Mouse (Mus musculus) thymus, postnatal 10 days (tissue): ENCODE measurements at regions not wholly inside any gene's neighbourhood (a gene's known extent, or its start where the extent isn't known, plus 50 kb on each side); places are given as distances from the start of the nearest gene placed in this dataset.

ENCODE experiments used
- DNase-seq, 2 experiments: peaks; one replicate each; pipeline ENCODE4 v3.0.0; 2021; ENCODE audit warnings: low spot score in 2 of 2

- no peak for DNase-seq
Measured at GRCm38 (mm10) chr4:30776816-30777442, 1187.0 kb upstream of the Map3k7 start.

DNA sequence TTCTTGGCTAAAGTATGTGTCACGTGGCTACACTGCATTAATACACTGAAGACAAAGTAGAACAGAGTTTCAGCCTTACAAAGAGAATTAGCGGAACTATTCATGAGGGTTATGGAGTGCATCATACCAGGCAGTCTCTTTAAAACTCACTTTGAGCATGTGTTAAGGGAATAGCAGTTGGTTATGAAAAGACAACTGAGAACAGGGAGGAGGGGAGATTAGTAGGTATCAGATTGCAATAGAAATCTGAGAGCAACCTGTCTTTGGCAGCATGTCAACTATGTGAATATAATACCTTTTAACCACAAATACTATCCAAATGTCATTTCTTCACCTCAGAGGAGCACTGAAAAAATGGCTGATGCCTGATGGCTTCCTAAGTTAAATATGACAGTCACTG, 1182.2 kb upstream of the Map3k7 start:
- DNase-seq: no peak

- no peak for DNase-seq
Measured at GRCm38 (mm10) chr4:30789976-30790657, 1173.8 kb upstream of the Map3k7 start.

DNA sequence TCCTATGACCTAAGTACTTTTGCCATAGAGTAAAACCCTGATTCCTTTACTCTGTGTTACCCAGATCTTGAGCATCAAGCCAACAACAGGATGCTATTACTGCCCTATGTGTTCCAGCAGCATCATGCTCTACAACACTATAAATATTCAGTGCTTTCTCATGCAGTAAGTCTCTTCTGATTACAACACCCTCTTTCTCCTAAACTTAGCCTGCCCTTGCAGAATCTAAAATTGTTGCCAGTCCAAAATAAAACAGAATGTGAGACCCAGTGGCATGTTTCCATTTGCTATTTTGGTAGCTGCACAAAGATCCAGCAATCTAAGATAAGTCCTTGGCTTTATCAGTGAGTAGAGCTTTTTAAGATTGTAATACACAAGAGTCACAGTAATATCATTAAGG, 1154.1 kb upstream of the Map3k7 start:
- DNase-seq: no peak

DNA sequence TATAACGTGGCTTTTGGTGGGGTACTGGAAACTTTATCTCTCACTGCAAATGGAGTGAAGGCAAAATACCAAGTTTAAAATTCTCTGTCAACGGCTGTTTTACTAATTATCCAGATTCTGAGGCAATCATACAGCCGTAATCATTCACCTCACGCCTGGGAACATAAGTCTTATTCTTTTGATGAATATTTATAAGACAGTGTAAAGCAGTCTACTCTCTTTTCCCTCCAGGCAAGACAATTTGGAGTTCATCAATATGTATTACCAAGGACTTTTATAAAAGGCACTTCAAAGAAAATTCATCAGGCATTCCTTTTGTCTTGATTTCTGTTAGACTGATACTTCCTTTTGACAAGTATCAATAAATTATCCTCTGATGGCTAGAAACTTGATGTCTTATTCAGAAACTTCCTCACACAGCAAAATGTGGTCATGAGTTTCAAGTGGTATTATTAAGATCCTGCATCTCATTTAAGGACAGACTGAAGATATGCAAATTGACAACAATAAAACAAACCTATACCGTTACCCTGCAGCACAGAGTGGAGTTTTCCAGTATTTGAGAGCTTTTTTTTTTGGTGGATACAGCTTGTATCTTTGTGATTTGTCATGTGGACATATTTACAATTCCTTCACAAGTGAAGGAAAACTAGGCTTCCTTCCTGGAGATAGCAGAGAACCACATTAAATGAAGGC, 1108.4 kb upstream of the Map3k7 start:
- DNase-seq: no peak

DNA sequence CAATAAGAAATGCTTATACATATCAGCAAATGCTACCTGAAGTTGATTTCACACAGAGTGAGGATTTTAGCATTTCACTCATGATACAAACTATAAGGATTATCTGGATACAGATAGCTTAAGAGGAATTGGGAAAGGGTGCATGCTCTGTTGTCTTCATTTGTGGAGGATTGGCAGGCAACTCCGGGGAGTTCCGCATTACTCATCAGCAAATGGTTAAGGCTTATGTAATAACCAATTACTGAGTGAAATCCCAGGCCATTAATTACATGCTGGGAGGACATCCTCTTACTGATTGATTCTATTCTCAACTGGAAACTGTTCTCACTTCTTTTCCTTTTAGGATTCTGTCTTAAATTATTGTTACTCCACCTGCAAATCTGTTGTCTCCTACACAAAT, 1058.9 kb upstream of the Map3k7 start:
- no peak for DNase-seq

DNA sequence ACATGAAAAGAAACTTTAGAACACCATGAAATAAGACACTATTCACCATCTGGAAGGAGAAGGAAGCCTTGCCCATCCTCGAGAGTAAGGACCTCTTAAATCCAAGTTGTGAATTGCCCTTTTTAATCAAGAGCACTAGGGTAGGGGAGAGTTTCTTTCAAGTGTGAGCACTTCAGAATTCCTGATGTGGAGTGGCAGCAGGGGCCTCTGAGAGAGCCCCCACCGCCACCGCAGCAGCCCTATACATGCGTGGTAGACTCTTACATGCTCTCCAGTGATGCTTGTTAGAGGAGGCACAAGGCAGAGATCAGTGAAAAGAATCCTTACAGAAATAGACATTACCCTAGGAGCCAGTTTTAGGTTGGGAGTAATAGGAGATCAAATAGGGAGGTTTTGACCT, 1041.0 kb upstream of the Map3k7 start:
- no peak for DNase-seq

- no peak for DNase-seq
Measured at GRCm38 (mm10) chr4:30932358-30932757, 1031.5 kb upstream of the Map3k7 start.

GRCm38 (mm10) chr4:30933030-30933987, 1030.6 kb upstream of the Map3k7 start:
- no peak for DNase-seq

GRCm38 (mm10) chr4:30983611-30984010, 980.3 kb upstream of the Map3k7 start:
- no peak for DNase-seq

DNA sequence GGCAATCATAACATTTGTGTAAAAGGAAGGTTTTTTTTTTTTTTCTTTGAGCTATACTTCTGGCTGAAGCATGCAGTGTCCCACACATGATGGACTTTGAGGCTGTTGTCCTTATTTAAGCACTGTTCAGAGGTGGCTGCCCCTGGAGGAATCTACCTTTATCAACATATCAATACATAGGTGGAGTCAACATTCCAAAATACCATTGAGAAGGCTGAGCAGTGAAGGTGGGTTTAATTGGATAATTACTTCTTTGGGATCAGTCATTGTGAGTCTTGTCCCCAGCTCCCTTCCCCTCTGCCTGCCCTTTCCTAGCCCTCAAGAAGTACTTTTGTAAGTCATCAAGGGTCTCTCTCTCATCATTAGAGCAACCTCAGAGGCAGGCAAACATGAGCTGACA, 951.9 kb upstream of the Map3k7 start:
- DNase-seq: no peak

GRCm38 (mm10) chr4:31052077-31052677, 911.7 kb upstream of the Map3k7 start:
- no peak for DNase-seq

- DNase-seq: no peak
Measured at GRCm38 (mm10) chr4:31076236-31076635, 887.7 kb upstream of the Map3k7 start.

DNA sequence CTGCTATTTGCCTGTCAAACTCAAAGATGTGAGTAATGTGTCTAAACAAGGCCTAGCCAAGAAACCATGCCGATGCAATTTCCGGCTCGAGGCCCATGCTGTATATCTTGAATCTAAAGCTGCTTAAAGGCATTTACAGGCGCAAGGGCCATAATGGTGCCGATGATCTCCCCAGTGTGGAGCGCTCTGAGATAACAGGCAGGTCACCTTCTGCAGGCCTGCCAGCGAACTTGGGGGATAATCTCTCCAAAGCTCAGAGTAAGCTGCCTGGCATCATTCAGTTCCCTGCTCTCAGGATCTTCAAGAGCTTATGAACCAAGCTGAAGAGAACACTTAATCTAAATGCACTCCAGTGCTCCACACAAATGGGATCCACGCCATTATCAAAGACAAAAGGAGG, 842.3 kb upstream of the Map3k7 start:
- DNase-seq: no peak

GRCm38 (mm10) chr4:31143166-31143565, 820.7 kb upstream of the Map3k7 start:
- DNase-seq: no peak

DNA sequence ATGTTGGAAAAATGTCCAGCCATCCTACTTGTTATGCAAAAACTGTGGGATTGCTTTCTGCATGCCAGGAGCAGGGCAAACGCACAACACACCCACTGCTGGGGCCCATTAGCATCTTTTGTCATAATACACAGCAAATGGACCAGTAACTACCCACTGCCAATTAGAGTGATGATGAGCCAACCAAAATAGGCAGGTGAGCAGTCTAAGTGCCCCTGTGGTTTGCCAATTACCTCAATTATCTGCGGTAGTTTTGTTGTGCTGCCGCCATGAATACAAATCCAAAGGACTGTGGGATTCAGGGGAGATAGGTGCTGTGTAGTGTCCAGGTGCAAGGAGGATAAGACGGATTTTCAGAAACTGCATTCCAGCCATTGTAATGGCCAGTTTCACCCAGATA, 796.5 kb upstream of the Map3k7 start:
- no peak for DNase-seq

GRCm38 (mm10) chr4:31168357-31168756, 795.5 kb upstream of the Map3k7 start:
- DNase-seq: no peak

GRCm38 (mm10) chr4:31171190-31171589, 792.7 kb upstream of the Map3k7 start:
- DNase-seq: no peak

DNA sequence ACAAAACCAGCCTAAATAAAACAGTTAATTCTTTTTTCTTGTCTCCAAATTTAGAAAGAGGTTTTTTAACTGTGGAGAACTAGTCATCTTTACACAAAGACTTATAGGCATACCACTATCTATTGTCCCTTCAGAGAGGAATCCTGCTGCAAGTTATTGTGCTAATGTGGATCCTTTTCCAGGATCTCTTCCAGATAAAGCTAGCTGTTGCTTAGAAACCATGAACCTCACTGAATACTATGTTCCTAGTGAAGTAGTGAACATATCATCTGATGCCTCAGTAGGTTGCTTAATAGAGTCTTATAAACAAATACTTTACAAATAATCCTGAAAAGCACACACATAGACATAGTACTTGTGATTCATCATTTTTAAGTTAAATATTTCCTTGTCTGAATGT, 766.0 kb upstream of the Map3k7 start:
- no peak for DNase-seq

GRCm38 (mm10) chr4:31203286-31203685, 760.6 kb upstream of the Map3k7 start:
- no peak for DNase-seq

DNA sequence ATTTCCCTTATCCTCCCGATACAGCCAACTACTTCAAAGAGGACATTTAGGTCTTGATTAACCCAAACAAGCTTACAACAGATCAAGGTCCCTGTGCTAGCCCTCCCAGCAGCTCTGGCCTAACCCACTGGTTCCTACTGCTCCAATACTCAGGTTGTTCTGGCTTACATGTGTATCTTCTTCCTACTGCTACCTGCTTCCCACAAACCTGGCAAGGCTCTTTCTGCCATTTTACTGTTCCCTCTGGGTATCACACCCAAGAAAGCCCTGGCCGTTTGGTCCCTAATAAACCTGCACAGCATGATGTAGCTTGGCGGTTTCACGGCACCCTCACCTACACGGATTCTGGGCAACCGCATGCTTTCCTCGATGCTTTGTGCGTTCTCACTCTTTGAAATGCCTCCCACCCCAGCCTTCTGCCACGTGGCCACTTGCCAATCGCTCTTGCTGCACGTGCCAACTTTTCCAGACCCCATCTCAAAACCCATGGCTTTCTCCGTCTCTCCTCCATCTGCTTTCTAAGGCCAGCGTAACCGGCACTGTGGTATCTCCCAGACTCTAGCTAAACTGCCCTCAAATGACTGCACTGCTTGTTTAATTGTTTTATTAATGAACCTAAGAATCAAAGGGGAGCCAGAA, 758.4 kb upstream of the Map3k7 start:
- no peak for DNase-seq
